Mouse (Mus musculus) cerebellum, adult 9-11 months (tissue): ENCODE data around the gene Ncapd2.
A peak's percentile ranks its signal among the peaks of the same experiment; 100 is the strongest.

ENCODE experiments used
- DNase-seq: peaks from one replicate; pipeline ENCODE4 v3.0.0; 2022

The Ncapd2 gene

GRCm38 (mm10) chr6:125213129-125213528 is 21.6 kb upstream of the Ncapd2 start:
- DNase-seq, result no peak

GRCm38 (mm10) chr6:125212621-125213020 is 21.1 kb upstream of the Ncapd2 start:
- DNase-seq, result no peak

GRCm38 (mm10) chr6:125210436-125210835 is 18.9 kb upstream of the Ncapd2 start:
- DNase-seq, result no peak

GRCm38 (mm10) chr6:125197166-125197565 is 5.7 kb upstream of the Ncapd2 start:
- no peak for DNase-seq

- no peak for DNase-seq
Observed at GRCm38 (mm10) chr6:125196301-125196700, 4.8 kb upstream of the Ncapd2 start.

GRCm38 (mm10) chr6:125195541-125196075 is 4.1 kb upstream of the Ncapd2 start:
- DNase-seq, result no peak

- no peak for DNase-seq
Observed at GRCm38 (mm10) chr6:125193390-125193789, 1.9 kb upstream of the Ncapd2 start.

GRCm38 (mm10) chr6:125192841-125193240 is 1.3 kb upstream of the Ncapd2 start:
- DNase-seq, result no peak

- peak; percentile 95 for DNase-seq
Observed at GRCm38 (mm10) chr6:125192016-125192714, 664 bp upstream of the Ncapd2 start.

- no peak for DNase-seq
Observed at GRCm38 (mm10) chr6:125190816-125191215, 685 bp downstream of the Ncapd2 start.

GRCm38 (mm10) chr6:125186203-125186602 is 5.3 kb downstream of the Ncapd2 start:
- DNase-seq, result no peak

GRCm38 (mm10) chr6:125182133-125182532 is 9.4 kb downstream of the Ncapd2 start:
- DNase-seq, result no peak

- DNase-seq, result no peak
Observed at GRCm38 (mm10) chr6:125179601-125180000, 11.9 kb downstream of the Ncapd2 start.

- no peak for DNase-seq
Observed at GRCm38 (mm10) chr6:125175469-125175868, 16.0 kb downstream of the Ncapd2 start.

- DNase-seq, result no peak
Observed at GRCm38 (mm10) chr6:125173256-125173655, 18.2 kb downstream of the Ncapd2 start.

GRCm38 (mm10) chr6:125172474-125172873 is 19.0 kb downstream of the Ncapd2 start:
- DNase-seq, result no peak

GRCm38 (mm10) chr6:125170194-125170593 is 21.3 kb downstream of the Ncapd2 start:
- no peak for DNase-seq

- no peak for DNase-seq
Observed at GRCm38 (mm10) chr6:125168086-125168485, 23.4 kb downstream of the Ncapd2 start.

GRCm38 (mm10) chr6:125166861-125167650 is 24.4 kb downstream of the Ncapd2 start:
- DNase-seq, result peak; percentile 80

- peak; percentile 92 for DNase-seq
Observed at GRCm38 (mm10) chr6:125166051-125166751, 25.3 kb downstream of the Ncapd2 start, which contains the start of gene Gapdh. Gene Gapdh (minus strand): TSS chr6:125166467.

GRCm38 (mm10) chr6:125165328-125165891 is 26.1 kb downstream of the Ncapd2 start:
- peak; percentile 99 for DNase-seq

- peak; percentile 84 for DNase-seq
Observed at GRCm38 (mm10) chr6:125164672-125165327, 26.7 kb downstream of the Ncapd2 start.
